Mouse (Mus musculus): ENCODE measurements at regions not wholly inside any gene's neighbourhood (a gene's known extent, or its start where the extent isn't known, plus 50 kb on each side); places are given as distances from the start of the nearest gene placed in this dataset.

DNA sequence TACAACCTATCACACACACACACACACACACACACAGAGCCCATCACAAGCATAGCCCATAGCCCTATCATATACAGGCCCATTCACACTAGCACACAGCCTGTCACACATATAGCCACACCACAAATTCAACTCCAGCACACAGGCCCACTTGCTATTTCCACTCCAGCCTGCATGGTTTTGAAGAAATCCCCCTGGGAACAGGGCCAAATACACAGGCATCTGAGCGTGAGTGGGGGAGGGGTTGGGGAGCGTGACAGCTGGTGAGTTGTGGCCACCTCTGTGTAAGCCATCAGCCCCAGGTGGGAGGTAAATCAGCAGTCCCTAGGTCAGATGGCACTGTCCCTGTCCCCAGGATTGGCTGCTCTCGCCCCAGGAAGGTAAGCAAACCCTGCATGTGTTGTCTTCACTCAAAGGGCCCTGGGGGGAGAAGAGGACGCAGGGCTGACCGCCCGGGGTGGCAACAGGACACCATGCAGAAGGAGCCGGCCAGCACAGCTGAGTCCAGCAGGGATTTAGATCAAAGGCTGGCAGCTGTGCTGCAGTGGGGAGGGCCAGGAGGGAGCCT, 153.6 kb upstream of the Gm3448 start:
- no peak for DNase-seq (ENCODE audit: low spot score)

DNA sequence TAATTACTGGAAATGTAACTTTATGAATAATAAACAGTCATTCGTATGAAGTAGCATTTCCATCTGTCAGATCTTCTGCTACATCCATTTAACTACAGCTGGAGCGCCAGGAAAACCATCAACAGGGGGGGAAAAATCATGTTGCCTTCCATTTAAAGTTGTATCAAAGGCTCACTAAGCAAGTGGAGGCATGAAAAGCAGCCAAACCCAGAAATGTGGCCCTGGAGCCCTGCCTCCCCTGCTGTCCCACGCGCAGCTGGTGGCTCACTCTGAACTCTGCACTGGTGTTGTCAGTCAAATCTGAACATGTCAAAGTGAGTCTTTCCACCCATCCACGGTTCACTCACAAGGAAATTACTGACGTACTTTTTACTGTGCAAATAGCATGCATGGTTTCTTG, 152.5 kb upstream of the Gm3448 start:
- no peak for DNase-seq (ENCODE audit: low spot score)

DNA sequence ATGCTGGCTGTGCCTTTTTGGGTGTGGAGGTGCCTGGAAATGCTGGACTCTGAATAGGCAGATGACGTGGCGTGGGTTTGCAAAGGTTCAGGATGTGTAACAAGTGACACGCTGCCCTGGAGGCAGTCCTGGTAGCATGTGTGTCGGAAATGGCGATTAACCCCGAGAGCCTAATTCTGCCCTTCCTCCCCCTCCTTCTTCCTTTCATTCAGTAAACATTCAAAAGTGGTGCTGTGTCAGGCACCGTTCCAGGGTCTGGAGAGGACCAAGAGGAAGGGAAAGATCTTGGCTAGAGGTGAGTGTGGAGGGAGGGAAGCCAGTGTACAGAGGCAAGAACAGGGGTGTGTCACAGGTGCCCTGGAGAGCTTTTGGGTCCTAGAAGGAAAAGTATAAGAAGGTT, 151.5 kb upstream of the Gm3448 start:
- DNase-seq (ENCODE audit: low spot score), result no peak

DNA sequence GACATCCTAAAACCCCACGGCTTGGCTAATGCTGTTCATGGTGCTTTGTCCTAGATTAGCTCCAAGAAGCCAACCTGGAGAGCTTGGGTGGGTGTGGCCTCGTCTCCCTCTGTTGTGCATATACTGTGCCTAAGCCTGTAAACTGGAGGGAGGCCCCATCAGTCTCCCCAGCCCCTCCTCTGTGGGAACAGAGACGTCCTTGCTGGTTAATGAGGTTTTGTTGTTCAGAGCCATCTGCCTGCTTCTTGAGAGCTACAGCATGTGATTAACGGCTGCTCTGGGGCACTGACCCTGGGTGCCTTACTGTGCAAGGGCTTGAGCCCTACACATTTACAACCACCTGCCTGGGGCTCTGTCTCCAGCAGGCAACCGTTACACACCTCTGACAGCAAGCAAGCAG, 143.9 kb upstream of the Gm3448 start:
- no peak for DNase-seq (ENCODE audit: low spot score)

DNA sequence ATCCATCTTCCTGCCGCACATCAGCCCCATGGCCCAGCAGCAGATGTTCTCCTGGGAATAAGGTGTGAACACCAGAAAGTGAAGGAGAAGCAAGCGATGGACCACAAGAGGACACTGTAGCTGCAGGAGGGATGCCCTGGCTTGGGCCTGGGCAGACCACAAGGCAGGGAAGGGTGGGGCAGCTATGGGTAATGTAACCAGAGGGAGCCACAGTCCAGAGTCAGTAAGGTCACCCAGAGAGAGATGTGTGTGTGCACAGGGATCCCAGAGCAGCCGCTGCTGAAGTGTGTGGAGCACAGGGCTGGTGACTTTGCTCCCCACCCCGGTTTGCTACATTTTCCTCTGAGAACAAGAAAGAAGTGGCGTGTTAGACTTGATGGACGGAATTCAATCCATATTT, 142.5 kb upstream of the Gm3448 start:
- DNase-seq (ENCODE audit: low spot score), result no peak

DNA sequence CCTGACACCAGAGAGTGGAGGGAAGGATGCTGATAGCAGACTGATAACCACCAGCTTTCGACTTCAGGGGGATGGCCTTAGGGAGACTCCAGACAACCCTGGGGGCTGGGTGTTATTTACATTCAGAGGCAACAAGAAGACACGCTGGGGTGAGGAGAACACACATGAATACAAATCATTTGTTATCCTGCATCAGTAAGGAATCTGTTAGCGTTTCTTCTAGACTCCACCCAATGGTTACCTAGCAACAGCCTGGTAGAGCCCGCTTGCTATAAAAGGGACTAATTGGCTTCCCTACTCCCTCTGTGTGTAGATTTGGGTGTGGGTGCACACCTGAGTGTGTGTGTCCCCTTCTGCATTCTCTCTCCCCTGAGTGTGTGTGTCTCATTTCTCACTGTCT, 140.8 kb upstream of the Gm3448 start:
- no peak for DNase-seq (ENCODE audit: low spot score)

DNA sequence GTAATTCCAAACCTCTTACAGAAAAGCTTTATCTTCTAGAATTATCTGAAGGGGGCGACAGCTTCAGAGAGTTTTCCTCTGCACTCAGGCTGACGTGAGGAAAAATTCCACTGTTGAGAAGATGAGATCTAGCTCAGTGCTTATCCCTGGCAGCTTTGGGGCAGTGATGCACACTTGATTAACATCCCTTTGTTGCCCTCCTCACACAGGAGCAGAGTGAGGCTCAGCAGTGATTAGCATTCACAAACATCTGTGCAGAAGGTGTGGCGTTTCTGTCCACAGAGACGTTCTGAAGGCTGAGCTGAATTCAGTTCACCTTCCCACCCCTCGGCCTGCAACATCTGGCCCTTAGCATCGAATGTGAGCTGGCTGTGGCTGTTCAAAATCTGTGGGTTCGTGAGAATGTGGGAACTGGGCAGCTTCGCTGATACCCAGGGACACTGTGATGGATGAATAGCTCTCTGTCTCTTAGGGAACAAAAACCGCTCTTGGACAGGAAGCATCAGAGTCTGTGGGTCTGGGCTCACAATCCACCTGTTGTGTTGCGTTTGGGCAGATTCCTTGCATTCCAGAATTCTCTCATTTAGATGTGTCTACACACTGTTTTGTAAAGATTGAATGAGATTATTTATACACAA, 139.0 kb upstream of the Gm3448 start:
- no peak for DNase-seq (ENCODE audit: low spot score)

DNA sequence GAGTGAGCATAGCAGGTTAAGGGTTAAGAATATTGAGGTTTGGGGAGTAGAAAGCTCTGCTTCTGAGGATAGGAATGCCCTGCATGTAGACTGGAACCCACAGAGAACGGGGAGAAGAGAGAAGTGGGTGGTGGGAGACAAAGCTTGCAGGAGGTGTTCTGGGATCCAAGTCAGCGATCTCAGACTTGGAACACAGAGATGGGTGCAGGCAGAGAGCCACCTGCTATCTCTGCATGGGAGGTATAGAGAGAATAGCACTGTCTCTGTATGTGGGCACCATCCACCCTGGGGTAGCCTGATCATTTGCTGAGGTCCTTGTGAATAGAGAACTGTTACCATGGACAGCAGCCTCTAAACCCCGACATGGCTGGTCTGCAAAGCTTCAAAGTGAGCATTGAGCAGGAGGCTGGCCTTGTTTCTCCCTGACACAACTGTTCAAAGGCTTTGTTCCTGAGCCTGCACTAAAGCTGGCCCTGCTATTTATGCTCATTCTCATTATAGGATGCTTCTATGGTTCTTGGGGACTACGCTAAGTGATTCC, 138.1 kb upstream of the Gm3448 start:
- no peak for DNase-seq (ENCODE audit: low spot score)

DNA sequence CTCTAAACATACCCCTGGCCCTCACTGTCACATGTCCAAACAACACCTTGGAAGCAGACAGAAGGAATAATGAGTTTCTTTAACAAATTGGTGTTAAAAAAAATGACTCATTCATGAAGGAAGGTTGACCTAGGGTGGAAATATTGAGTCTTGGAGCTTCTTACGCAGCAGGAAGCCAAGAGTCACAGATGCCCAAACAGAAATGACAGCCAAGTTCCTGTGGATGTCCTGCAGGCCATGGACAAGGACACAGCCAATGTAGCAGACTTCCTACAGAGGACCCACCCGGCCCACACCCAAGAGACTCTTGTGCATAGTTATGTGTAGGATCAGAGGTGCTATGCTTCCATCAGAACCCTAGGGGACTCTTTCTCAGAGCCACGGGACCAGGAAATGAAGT, 136.1 kb upstream of the Gm3448 start:
- no peak for DNase-seq (ENCODE audit: low spot score)

DNA sequence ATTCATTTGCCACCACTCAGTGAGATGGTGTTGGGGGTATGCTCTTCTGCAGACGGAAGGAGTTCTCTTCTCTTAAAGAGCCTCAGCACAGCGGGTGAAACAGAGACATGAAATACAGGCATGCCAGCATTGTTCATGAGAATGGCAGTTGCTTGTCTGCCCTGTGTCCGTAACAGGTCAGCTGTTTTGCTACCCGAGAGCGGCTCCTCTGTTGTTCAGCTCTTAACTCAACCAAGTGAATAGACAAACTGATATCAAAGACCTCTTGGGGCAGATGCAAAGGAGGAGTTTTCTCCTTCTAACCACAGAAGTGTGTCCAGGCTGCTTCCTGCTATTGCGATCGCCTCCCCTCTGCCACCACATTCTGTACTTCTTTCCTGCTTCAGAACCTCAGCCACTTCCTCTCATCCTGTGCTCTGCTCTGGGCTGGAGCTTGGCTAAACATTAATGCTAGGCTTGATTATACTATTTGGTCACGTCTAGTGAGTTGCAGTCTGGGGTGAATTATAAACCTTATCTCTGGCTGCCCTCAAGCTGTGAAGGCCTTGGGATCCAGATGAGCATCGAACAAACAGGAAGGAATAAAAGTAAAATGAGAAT, 133.1 kb upstream of the Gm3448 start:
- DNase-seq (ENCODE audit: low spot score), result no peak

DNA sequence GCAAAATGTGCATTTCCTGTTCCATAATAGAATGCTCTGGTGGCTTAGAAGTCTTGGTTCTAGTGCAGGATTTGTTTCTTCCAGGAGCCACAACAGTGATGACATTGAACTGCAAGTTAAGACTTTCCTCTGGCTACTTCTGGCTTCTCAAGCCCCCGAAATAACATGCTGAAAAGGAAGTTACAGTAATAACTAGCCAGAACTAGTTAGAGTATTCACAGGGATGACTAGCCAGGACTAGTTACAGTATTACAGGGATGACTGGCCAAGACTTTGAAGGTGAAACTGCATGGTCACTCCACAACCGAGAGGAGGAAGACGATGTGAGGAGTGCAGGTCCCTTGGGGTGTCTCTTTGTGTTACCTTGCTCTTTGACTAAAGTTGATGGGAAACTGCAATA, 126.6 kb upstream of the Gm3448 start:
- no peak for DNase-seq (ENCODE audit: low spot score)

DNA sequence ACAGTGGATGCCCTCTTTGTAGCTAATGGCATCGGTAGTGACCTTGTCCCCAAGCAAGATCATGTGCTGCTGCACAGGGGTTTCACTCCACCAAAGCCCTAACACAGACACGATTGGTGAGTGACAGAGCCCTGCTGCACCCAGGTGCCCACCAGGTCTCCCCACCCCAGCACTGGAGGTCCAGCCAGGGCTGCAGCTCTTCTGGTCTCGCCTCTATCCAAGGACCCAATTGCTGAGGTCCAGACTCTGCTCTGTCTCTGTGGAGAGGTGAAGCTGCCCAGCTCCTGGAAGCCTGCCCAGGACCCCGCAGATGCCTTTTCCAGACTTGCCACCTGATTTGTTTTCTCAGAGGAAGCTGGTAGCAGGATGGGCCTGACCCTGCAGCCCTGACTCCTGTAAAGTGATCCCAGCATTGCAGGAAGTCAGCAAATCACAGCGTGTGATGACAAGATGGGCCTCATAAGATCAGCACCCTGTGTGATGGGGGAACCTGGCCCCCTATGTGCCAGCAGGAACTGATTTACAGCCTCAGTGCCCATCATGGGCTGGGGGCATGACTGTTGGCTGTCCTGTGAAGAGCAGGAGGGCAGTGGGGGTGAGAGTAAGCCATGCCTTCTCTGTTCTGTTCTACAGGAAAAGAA, 116.5 kb upstream of the Gm3448 start:
- DNase-seq (ENCODE audit: low spot score), result no peak

DNA sequence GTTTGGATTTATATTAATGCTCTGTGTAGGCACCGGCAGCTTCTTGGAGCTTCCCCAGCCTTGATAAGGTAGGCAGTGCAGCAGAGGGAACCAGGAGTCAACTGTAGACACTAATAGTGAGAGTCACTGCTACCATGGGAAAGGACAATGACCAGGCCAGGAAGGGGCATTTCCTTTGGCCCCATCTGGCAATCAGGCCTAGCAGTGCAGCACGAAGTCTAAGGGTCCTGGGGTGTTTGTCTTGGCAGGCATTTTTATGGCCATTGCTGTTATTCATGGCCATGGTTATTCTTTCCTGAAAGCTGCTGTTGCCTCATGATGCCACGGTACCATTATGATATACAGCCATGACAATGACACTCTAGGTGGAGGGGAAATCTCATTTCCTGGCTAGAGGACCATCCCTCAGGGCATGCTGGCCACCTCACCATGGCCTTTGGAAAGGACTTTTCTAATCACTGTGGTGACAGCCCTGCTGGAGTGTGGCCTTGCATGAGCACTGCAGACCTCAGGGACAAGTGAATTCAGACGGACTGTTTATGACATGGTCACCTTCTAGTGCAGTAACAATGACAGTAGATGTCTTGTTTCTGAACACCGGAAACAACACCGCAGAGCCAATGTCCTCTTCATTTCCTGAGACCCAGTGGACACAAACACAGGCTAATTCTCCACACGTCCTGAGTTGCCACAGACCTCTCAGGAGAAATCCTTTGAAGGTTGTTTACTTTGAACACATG, 111.8 kb upstream of the Gm3448 start:
- DNase-seq (ENCODE audit: low spot score), result no peak

DNA sequence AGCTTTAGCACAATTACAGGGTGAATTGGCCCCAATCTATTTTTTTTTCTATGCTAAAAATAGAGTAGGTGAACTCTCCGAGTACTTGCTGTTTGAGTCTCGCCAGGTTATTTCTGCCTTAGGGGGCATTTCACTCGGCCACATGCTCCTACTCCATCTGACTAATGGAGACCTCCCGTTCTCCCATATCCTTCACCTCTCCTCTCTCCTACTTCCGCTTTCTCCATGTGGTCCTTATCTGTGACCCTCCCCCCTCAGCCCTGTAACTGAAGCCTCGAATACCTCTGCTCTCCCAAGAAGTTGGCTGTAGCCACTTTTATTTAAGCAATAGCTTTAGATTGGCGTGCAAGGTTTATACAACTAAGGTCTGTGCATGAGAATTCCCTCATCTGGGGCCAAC, 111.1 kb upstream of the Gm3448 start:
- no peak for DNase-seq (ENCODE audit: low spot score)

DNA sequence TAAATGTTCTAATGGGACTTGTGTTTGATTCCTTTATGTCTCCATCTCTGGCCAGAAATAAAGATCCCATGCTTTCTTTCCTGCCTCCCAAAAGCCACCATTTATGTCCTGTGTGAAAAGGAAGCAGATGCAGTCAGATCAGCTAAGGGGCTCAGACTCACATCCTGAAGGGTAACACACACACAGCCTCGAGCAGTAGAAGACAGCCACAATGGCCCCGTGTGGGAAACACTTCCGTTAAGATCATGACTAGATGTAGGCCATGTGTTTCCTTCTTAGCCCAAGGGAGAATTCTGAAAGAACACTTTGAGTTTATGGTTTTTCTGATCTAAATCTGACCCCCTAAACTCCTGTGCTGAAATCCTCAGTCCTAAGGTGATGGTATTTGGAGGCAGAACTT, 110.4 kb upstream of the Gm3448 start:
- no peak for DNase-seq (ENCODE audit: low spot score)

DNA sequence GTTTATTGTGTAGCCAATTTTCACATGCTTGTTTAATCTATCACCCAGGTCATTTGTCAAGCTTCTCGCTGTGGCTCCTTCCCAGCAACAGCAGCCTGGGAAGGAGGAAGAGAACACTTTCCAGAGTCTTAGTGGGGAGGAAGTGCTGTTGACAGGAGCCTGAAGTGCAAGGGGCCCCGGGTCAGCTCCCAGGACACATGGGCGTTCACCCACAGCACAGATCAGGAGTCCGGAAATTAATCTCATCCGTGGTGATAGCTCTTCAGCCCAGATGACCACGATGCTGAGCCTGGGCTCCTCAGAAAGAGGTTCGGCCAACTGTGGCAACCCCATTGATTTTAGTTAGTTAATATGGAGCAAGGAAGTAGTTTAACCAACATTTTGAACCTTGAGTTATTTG, 105.3 kb upstream of the Gm3448 start:
- no peak for DNase-seq (ENCODE audit: low spot score)

DNA sequence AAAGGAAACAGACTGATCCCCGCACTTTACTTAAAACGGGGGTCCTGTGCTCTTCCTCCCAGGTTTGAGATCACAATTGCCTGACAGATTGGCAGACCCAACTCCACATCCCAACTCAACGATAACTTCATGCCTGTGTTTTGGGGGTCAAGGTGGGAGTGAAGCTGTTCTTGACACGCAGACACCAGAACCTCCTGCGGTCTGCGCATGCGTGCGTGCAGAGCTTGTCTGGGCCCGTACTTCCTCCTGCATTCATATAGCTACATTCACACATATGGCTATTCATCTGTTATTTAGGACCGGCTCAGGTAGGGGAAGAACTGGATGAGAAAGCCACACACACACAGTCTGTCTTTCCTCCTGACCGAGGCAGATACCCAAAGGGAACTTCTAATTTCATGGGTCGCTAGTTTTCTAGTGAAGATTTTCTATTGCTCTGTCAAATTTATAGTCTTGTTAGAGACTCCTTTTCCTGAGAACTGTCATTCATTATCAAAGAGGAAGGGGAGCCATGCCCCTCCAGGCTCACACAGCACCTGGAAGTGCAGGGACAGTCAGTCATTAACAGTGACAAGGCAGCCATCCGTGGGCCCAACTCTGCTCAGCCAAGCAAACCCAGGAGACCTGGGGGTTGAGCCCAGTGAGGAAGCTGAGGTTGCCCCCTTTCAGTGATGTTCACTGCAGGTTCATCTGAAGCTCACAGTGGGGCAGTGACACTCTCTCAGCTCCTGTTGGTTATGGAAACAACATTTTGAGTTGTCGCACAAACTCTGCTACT, 104.0 kb upstream of the Gm3448 start:
- no peak for DNase-seq (ENCODE audit: low spot score)

DNA sequence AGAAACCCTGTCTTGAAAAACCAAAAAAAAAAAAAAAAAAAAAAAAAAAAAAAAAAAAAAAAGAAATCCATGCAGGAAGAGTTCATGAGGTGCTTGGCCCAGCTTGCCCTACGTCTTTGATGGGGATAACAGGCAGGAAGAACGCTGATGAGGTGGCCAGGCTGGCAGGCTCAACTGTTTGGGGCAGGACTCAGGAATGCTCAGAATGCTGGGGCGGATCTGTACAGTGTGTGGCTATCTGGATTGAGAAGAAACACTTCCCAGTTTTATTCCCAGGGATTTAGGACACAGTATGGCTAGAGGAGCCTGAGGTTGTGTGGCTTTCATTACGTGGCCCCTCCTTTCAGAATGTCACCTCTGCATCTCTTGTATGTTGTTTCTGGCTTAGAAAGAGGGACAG, 99.1 kb upstream of the Gm3448 start:
- DNase-seq (ENCODE audit: low spot score), result no peak
